Mouse (Mus musculus): ENCODE measurements around the gene Pex6.

GRCm38 (mm10) chr17:46751056-46751793, 40.0 kb downstream of the Pex6 start:
- no peak for TF ChIP-seq POLR2A (IDR thresholded peaks at IDR 0.05; ENCODE audit: control insufficient read depth, low read depth, low read length)
- no peak for TF ChIP-seq CTCF (IDR thresholded peaks at IDR 0.05; ENCODE audit: control insufficient read depth, insufficient read depth, insufficient replicate concordance, low read depth, low read length)
